Mouse (Mus musculus) lung, embryonic 15.5 days (tissue): ENCODE measurements around the gene Hpca. TPM values are rescaled to one million over a fixed set of nuclear protein-coding genes. Genes with fewer than 3 reads are reported as not detected.
A peak's percentile ranks its signal among the peaks of the same experiment; 100 is the strongest.

ENCODE experiments used
- ATAC-seq: fragments of 200-750 bp; cut with Nextera tagmentation; 2 replicates; pipeline ENCODE4 v1.8.0; 2017; ENCODE audit warnings: moderate number of reproducible peaks, borderline replicate concordance; ENCODE audit not compliant: low FRiP score, low TSS enrichment; ENCODE audit errors: extremely low read depth
- H3K27ac ChIP-seq: fragments of 300-500 bp; sonication (generic); 2 replicates; pipeline ENCODE4 v1.5.1; 2015; ENCODE audit warnings: moderate library complexity, mild to moderate bottlenecking, inconsistent platforms
- H3K27me3 ChIP-seq: fragments of 300-500 bp; sonication (generic); 2 replicates; pipeline ENCODE4 v1.6.1; 2015; ENCODE audit warnings: inconsistent platforms
- H3K36me3 ChIP-seq: fragments of 300-500 bp; sonication (generic); 2 replicates; pipeline ENCODE4 v1.6.1; 2015; ENCODE audit warnings: inconsistent platforms
- H3K4me1 ChIP-seq: fragments of 300-500 bp; sonication (generic); 2 replicates; pipeline ENCODE4 v1.6.1; 2015; ENCODE audit warnings: inconsistent platforms
- H3K4me2 ChIP-seq: fragments of 300-500 bp; sonication (generic); 2 replicates; pipeline ENCODE4 v1.6.1; 2015; ENCODE audit warnings: inconsistent platforms, mild to moderate bottlenecking, moderate library complexity
- H3K4me3 ChIP-seq: fragments of 300-500 bp; sonication (generic); 2 replicates; pipeline ENCODE4 v1.5.1; 2015; ENCODE audit warnings: mild to moderate bottlenecking, inconsistent platforms
- H3K9ac ChIP-seq: fragments of 300-500 bp; sonication (generic); 2 replicates; pipeline ENCODE4 v1.6.1; 2015; ENCODE audit warnings: inconsistent platforms
- H3K9me3 ChIP-seq: fragments of 300-500 bp; sonication (generic); 2 replicates; pipeline ENCODE4 v1.6.1; 2016; ENCODE audit warnings: inconsistent platforms
- WGBS: fragments of 180-500 bp; shearing (Covaris S2); methylation state at CpG from one replicate; pipeline ENCODE4 v1.1.7; 2015; 5-methylcytosine and 5-hydroxymethylcytosine counted together
- polyA plus RNA-seq: library from polyadenylated mRNA; unstranded; fragments of >200 nt; fragmentation: Nextera tagmentation; extraction: Ambion mirVana; gene quantifications from 2 replicates; pipeline ENCODE4 v1.2.1, GENCODE M21; 2015

Gene Hpca
- polyA plus RNA-seq, 1 experiment from 2014 or later: 2.6 TPM

DNA sequence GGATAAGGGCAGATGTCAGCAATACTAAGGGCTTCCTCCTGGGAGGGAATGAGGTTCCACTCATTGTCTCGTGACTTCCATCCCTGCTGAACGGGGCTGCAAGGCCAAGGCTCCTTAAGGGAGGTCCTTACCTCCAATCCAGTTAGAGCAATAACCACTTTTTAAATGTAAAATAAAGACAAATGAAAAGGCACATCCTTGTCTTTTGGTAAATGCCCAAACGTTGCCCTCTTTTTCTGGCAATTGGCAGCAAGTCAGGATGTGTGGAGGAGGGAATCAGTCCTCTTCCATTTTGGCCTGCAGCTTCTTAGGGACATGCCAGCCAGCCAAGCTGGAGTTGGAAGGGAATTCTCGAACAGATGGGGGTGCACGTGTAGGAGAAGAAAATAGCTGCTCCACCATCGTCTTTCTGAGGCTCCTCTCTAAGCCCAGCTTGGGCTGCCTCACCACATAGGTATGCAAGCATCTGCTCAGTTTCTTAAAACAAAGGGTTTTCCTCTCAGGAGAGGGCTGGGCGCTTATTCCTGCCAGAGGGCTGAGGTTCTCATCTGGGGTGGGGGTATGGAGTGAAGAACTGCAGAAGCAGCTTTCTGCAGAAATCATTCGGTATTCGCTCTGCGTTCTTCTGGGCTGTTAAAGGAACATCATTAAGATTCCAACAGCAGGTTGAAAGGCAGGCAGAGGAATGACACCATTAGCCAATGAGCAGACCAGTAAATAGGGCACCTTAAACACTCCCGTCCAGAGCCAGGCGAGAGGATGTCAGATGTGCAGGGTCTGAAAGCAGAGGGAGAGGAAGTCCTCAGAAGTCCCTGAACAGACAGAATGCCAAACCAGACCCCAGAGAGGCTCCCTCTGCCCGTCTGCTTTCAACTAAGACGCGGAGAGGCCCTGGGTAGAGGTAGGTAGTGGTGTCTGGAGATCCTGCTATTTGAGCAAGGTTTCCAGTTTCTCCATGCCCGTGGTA is 22.8 kb upstream of the Hpca start:
- H3K9ac ChIP-seq: no peak overlapping the region
- no peak overlapping the region for H3K4me2 ChIP-seq
- H3K4me1 ChIP-seq: 0 out of 2 replicates have a peak, but pooled peaks cover 5% of the 10 kb centered on the region
- H3K9me3 ChIP-seq: no peaks in the 10 kb centered on the region
- H3K27ac ChIP-seq: no peak overlapping the region
- H3K36me3 ChIP-seq: peaks cover 8% of the 10 kb centered on the region
- no peak overlapping the region for H3K4me3 ChIP-seq
- no peak for ATAC-seq
- no peaks in the 10 kb centered on the region for H3K27me3 ChIP-seq
- 64% methylated on average over 16 of the region's 16 CpGs for WGBS

DNA sequence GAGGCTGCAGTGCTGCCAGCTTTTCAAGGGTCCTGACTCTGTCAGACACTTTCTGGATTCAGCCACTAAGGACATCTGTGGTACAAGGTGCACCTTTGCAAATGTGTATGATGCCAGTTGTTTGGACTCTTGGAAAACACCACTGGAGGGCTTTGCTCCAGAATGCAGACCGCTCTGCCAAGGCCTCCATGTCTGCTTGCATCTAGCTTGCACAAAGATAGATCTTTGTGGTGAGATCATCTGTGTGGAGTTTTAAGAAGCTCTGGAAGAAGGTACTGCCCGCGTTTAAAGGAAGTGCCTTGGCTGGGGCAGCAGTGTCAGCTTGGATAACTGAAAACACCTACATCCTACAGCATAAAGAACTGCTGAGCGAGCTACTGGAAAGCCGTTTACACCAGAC is 21.7 kb upstream of the Hpca start:
- no peak for ATAC-seq
- Histone ChIP-seq H3K27me3 (peaks cover 2% of the 10 kb centered on the region), H3K36me3 (no peaks in the 10 kb centered on the region), H3K27ac (no peak overlapping the region), H3K4me3 (no peak overlapping the region), H3K4me2 (no peak overlapping the region), H3K9ac (no peak overlapping the region), H3K9me3 (no peaks in the 10 kb centered on the region), H3K4me1 (0 out of 2 replicates have a peak, but pooled peaks cover 5% of the 10 kb centered on the region)
- 75% methylated on average over 5 of the region's 5 CpGs for WGBS

DNA sequence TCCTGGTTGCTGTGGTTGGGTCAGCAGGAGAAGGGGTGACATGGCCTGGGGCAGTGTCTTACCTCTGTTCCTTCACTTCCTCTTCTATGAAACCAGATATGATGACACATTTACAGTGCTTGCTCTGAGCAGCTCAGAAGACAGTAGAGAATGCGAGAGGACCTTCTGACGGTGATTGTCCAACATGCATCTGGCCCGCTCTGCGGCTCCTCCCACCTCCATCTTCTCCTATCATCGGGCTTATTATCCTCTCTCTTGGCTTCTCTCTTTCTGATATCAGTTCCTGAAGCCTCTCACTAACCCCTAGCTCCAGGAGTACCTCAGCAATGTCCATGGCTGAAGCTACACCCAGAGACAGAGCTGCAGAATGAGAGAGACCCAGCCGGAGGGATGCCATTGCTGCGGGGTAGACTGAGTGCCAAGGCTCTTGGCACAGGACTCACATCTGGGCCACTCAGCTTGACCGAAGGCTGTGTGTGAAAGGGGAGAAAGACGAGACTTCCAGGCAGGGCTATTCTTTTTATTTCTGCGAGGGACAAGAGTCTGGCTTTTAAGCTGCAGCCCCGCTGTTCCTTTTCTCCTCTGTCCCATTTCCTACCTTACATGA is 20.7 kb upstream of the Hpca start:
- H3K4me3 ChIP-seq: no peak overlapping the region
- 0 out of 2 replicates have a peak, but pooled peaks cover 5% of the 10 kb centered on the region for H3K4me1 ChIP-seq
- H3K9me3 ChIP-seq: no peaks in the 10 kb centered on the region
- H3K36me3 ChIP-seq: no peaks in the 10 kb centered on the region
- H3K27ac ChIP-seq: no peak overlapping the region
- 80% methylated on average over 11 of the region's 11 CpGs for WGBS
- ATAC-seq: no peak
- H3K9ac ChIP-seq: no peak overlapping the region
- H3K27me3 ChIP-seq: peaks cover 11% of the 10 kb centered on the region
- H3K4me2 ChIP-seq: no peak overlapping the region

- peaks cover 19% of the 10 kb centered on the region for H3K27me3 ChIP-seq
- 67% methylated on average over 17 of the region's 17 CpGs for WGBS
- H3K4me3 ChIP-seq: no peak overlapping the region
- H3K9me3 ChIP-seq: no peaks in the 10 kb centered on the region
- ATAC-seq: no peak
- H3K4me2 ChIP-seq: no peak overlapping the region
- H3K4me1 ChIP-seq: peaks cover 9% of the 10 kb centered on the region; the same call in 1 of the 2 replicates
- H3K27ac ChIP-seq: no peak overlapping the region
- no peak overlapping the region for H3K9ac ChIP-seq
- H3K36me3 ChIP-seq: no peaks in the 10 kb centered on the region
These were observed 20.0 kb upstream of the Hpca start for GRCm38 (mm10) chr4:129141560-129142438.

- no peak for ATAC-seq
- H3K27ac ChIP-seq: no peak overlapping the region
- 73% methylated on average over 4 of the region's 4 CpGs for WGBS
- peaks cover 14% of the 10 kb centered on the region for H3K4me1 ChIP-seq
- H3K9me3 ChIP-seq: no peaks in the 10 kb centered on the region
- no peak overlapping the region for H3K4me2 ChIP-seq
- H3K9ac ChIP-seq: no peak overlapping the region
- no peaks in the 10 kb centered on the region for H3K36me3 ChIP-seq
- peaks cover 29% of the 10 kb centered on the region for H3K27me3 ChIP-seq
- no peak overlapping the region for H3K4me3 ChIP-seq
These were observed 19.0 kb upstream of the Hpca start for GRCm38 (mm10) chr4:129140808-129141207.

- H3K9me3 ChIP-seq: no peaks in the 10 kb centered on the region
- ATAC-seq: no peak
- no peak overlapping the region for H3K4me3 ChIP-seq
- no peak overlapping the region for H3K4me2 ChIP-seq
- H3K36me3 ChIP-seq: no peaks in the 10 kb centered on the region
- H3K9ac ChIP-seq: no peak overlapping the region
- H3K27me3 ChIP-seq: peaks cover 38% of the 10 kb centered on the region
- no peak overlapping the region for H3K27ac ChIP-seq
- peaks cover 15% of the 10 kb centered on the region for H3K4me1 ChIP-seq
- WGBS: 74% methylated on average over 5 of the region's 5 CpGs
These were observed 17.8 kb upstream of the Hpca start for GRCm38 (mm10) chr4:129139642-129140041.

GRCm38 (mm10) chr4:129137392-129138321 is 15.8 kb upstream of the Hpca start:
- Histone ChIP-seq H3K4me2 (peak overlapping the region; percentile 92), H3K27ac (no peak overlapping the region), H3K4me3 (peak overlapping the region; percentile 52), H3K9me3 (no peaks in the 10 kb centered on the region), H3K27me3 (peaks cover 38% of the 10 kb centered on the region), H3K36me3 (no peaks in the 10 kb centered on the region), H3K9ac (no peak overlapping the region), H3K4me1 (peaks cover 17% of the 10 kb centered on the region)
- 54% methylated on average over 14 of the region's 14 CpGs for WGBS
- ATAC-seq: no peak

DNA sequence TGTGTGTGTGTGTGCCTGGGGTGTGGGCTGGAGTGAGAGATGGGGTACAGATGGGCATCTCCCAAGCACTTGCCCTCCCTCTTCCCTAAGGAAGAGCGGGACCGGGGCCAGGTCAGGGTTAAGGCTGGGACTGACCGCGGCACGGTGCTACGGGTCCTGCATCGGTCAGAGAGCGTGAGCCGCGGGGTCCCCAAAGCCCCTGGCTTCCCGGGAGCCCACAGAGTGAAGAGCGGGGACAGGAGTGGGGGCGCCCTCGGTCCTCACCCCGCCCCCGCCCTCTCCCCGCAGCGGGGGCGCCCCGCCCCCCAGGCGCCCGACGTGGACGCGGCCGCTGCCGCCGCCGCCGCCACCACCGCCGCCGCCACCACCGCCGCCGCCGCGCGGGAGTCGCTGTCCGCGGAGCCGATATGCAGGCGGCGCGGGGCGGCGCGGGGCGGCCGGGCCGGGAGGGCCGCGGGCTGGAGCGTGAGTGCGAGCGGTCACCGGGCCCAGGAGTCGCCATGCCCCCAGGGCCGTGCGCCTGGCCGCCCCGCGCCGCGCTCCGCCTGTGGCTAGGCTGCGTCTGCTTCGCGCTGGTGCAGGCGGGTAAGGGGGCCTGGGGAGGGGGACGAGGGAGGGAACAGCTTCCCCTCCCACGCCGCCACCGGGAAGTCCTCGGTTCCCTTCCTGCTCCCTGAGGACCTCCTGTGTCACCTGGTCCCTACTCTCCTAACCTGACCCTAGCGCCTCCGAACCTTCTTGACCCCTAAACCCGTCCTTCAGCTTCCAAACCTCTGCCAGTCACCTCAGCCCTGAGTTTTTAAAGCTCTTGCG is 14.9 kb upstream of the Hpca start, which contains the start of gene Fndc5:
TSS of gene Fndc5 (plus strand) at position 421 of the 813 bp plus-strand sequence.
- Histone ChIP-seq H3K27ac (no peak within 1 kb of the TSS), H3K4me1 (peaks cover 14% of the 10 kb centered on the region)

DNA sequence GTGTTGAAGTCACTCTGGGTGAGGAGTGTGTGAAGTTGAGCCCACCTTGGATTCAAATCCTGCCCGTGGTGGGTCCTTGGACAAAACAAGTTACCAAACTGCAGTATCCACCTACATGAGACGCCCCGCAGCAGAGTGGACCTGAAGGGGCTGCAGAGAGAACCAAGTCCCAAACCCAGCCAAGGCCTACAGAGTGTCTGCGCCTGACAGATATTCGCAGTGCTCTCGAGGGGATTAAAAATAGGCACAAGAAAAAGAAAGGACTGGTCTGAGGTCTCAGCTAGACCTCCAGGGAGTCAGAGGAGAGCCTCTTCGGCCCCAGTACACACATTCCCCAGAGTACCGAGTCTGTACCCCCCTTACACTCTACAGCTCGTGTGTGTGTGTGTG is 14.3 kb upstream of the Hpca start:
- Histone ChIP-seq H3K4me1 (peaks cover 12% of the 10 kb centered on the region), H3K9ac (peak overlapping the region; percentile 44; the same call in 1 of the 2 replicates)
- 29% methylated on average over 9 of the region's 9 CpGs for WGBS

More for the DNA sequence above, 14.9 kb upstream of the Hpca start, which contains the start of gene Fndc5:
- WGBS: 3% methylated on average over 31 of the region's 80 CpGs
- peaks cover 38% of the 10 kb centered on the region for H3K27me3 ChIP-seq
- ATAC-seq: 0 out of 2 replicates have a peak, but pooled peaks have one; percentile 14
- H3K9ac ChIP-seq: peak within 1 kb of the TSS; percentile 44
- H3K36me3 ChIP-seq: no peaks in the 10 kb centered on the region
- H3K4me2 ChIP-seq: peak within 1 kb of the TSS; percentile 92
- no peaks in the 10 kb centered on the region for H3K9me3 ChIP-seq
- peak within 1 kb of the TSS; percentile 52 for H3K4me3 ChIP-seq

DNA sequence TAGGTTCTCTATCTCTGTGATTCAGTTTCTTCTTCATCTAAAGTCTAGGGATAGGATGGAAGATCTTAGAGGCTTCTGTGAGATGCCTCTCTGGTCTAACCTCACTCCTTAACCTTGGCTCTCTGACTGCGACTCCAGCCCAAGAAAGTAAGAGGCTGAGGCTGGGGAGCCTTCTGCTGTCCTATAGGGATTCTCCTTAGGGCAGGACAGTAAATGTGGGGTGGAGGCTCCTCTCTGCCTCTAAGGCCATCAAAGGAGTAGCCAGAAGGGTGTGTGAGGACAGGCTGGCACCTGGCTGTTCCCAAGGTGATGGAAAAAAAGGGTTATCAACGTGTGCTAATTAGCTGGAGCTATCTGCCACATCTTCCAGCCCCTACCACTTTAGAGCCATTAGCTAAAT is 13.8 kb upstream of the Hpca start:
- no peak for ATAC-seq
- 59% methylated on average over 2 of the region's 2 CpGs for WGBS
- Histone ChIP-seq H3K27me3 (peaks cover 38% of the 10 kb centered on the region), H3K36me3 (no peaks in the 10 kb centered on the region), H3K27ac (no peak overlapping the region), H3K4me1 (peaks cover 14% of the 10 kb centered on the region), H3K9me3 (no peaks in the 10 kb centered on the region), H3K4me2 (no peak overlapping the region), H3K9ac (no peak overlapping the region), H3K4me3 (no peak overlapping the region)

More for the DNA sequence above, 14.3 kb upstream of the Hpca start:
- Histone ChIP-seq H3K27ac (no peak overlapping the region), H3K4me2 (peak overlapping the region; percentile 92), H3K27me3 (peaks cover 38% of the 10 kb centered on the region), H3K9me3 (no peaks in the 10 kb centered on the region), H3K4me3 (peak overlapping the region; percentile 52), H3K36me3 (no peaks in the 10 kb centered on the region)
- ATAC-seq: no peak
